ENCODE assay signal across 14 mouse cellular contexts in genomic region chr15:97315422-97315757, GRCm38 (mm10).
DNase-seq lines count a peak whose midpoint lies in the region; ATAC-seq lines count a peak whose summit lies in the region.
"Had no signal": no experiment of that assay in that cellular context is flagged by ENCODE, and none has a peak within 500 bp of the region (broad histone marks: within the 10 kb centered on the region; RNA-seq: fewer than 3 reads in every experiment).

No protein-coding gene starts in this region.

- peak overlapping the region; percentile 26; the same call in 1 of the 2 replicates for H3K4me2 ChIP-seq in hindbrain, embryonic 15.5 days
- no peak overlapping the region for H3K4me2 ChIP-seq in hindbrain, embryonic 12.5 days (replicated peaks)
- H3K4me2 ChIP-seq in neural tube, embryonic 14.5 days (ENCODE audit: low read depth, low read length), result no peak overlapping the region
- no peak overlapping the region for H3K4me2 ChIP-seq in forebrain, embryonic 15.5 days (replicated peaks)
- H3K4me2 ChIP-seq: heart, embryonic 13.5 days had no signal

- DNase-seq in neural tube, embryonic 10.5 days (ENCODE audit: extremely low spot score, low spot score), result no peak
- peak; percentile 40 to 53 for DNase-seq in layer of hippocampus, adult 8-10 months (ENCODE audit: low spot score in 2 of 2)
- DNase-seq in right cerebral cortex, postnatal 25 days, result peak; percentile 41
- DNase-seq: cerebellum, adult 18-20 months; thymus, postnatal 25 days had no signal

- no peak overlapping the region for H3K4me3 ChIP-seq in hindbrain, embryonic 15.5 days
- H3K4me3 ChIP-seq in hindbrain, embryonic 12.5 days, result no peak overlapping the region
- H3K4me3 ChIP-seq in neural tube, embryonic 14.5 days (ENCODE audit: low read depth, low read length), result no peak overlapping the region
- no peak overlapping the region for H3K4me3 ChIP-seq in forebrain, embryonic 15.5 days
- H3K4me3 ChIP-seq: heart, embryonic 13.5 days had no signal

- WGBS in hindbrain, embryonic 15.5 days, result 62% methylated on average over 9 of the region's 9 CpGs
- 79% methylated on average over 9 of the region's 9 CpGs for WGBS in hindbrain, embryonic 12.5 days
- 74% methylated on average over 9 of the region's 9 CpGs for WGBS in neural tube, embryonic 14.5 days
- 54% methylated on average over 9 of the region's 9 CpGs for WGBS in forebrain, embryonic 15.5 days

- peaks cover 15% of the 10 kb centered on the region for H3K4me1 ChIP-seq in hindbrain, embryonic 15.5 days (replicated peaks)
- H3K4me1 ChIP-seq in hindbrain, embryonic 12.5 days, result 0 out of 2 replicates have a peak, but pooled peaks cover 7% of the 10 kb centered on the region
- 0 out of 2 replicates have a peak, but pooled peaks cover 2% of the 10 kb centered on the region for H3K4me1 ChIP-seq in neural tube, embryonic 14.5 days (ENCODE audit: control insufficient read depth, insufficient read depth, low read length)
- H3K4me1 ChIP-seq in forebrain, embryonic 15.5 days, result peaks cover 4% of the 10 kb centered on the region; the same call in 1 of the 2 replicates

- H3K9me3 ChIP-seq in hindbrain, embryonic 15.5 days, result no peaks in the 10 kb centered on the region
- H3K9me3 ChIP-seq in hindbrain, embryonic 12.5 days (replicated peaks), result no peaks in the 10 kb centered on the region; the same call in 1 of the 2 replicates
- no peaks in the 10 kb centered on the region for H3K9me3 ChIP-seq in neural tube, embryonic 14.5 days (ENCODE audit: control insufficient read depth, low read length)
- H3K9me3 ChIP-seq in forebrain, embryonic 15.5 days, result no peaks in the 10 kb centered on the region
- H3K9me3 ChIP-seq: heart, embryonic 13.5 days had no signal

- H3K27ac ChIP-seq in hindbrain, embryonic 15.5 days (replicated peaks), result peak overlapping the region; percentile 56
- H3K27ac ChIP-seq in hindbrain, embryonic 12.5 days, result no peak overlapping the region
- peak overlapping the region; percentile 22; the same call in 1 of the 2 replicates for H3K27ac ChIP-seq in neural tube, embryonic 14.5 days (ENCODE audit: low read depth, low read length)
- H3K27ac ChIP-seq in forebrain, embryonic 15.5 days (replicated peaks), result no peak overlapping the region
- H3K27ac ChIP-seq: heart, embryonic 13.5 days had no signal

- H3K27me3 ChIP-seq in hindbrain, embryonic 15.5 days, result no peaks in the 10 kb centered on the region
- H3K27me3 ChIP-seq in hindbrain, embryonic 12.5 days, result no peaks in the 10 kb centered on the region
- no peaks in the 10 kb centered on the region for H3K27me3 ChIP-seq in neural tube, embryonic 14.5 days (ENCODE audit: control insufficient read depth, insufficient read depth, low read length)
- no peaks in the 10 kb centered on the region for H3K27me3 ChIP-seq in forebrain, embryonic 15.5 days
- H3K27me3 ChIP-seq: CH12.LX; heart, embryonic 13.5 days had no signal

- no peaks in the 10 kb centered on the region for H3K36me3 ChIP-seq in hindbrain, embryonic 15.5 days
- H3K36me3 ChIP-seq in hindbrain, embryonic 12.5 days, result no peaks in the 10 kb centered on the region
- no peaks in the 10 kb centered on the region for H3K36me3 ChIP-seq in neural tube, embryonic 14.5 days (ENCODE audit: control insufficient read depth, insufficient read depth, low read length)
- no peaks in the 10 kb centered on the region for H3K36me3 ChIP-seq in forebrain, embryonic 15.5 days
- H3K36me3 ChIP-seq: heart, embryonic 13.5 days had no signal

- ATAC-seq in hindbrain, embryonic 15.5 days (ENCODE audit: low FRiP score, low read depth), result no peak
- ATAC-seq in hindbrain, embryonic 12.5 days (ENCODE audit: low FRiP score), result no peak
- ATAC-seq in neural tube, embryonic 14.5 days (ENCODE audit: low read depth), result no peak
- no peak for ATAC-seq in forebrain, embryonic 15.5 days (replicated peaks)
- ATAC-seq in erythroid progenitor cell, adult 5-6 weeks (replicated peaks; ENCODE audit: low FRiP score, poor library complexity, severe bottlenecking), result no peak
- ATAC-seq: forebrain, embryonic 16.5 days; intestine, embryonic 16.5 days had no signal

- no peak overlapping the region for H3K9ac ChIP-seq in hindbrain, embryonic 15.5 days
- no peak overlapping the region for H3K9ac ChIP-seq in hindbrain, embryonic 12.5 days
- H3K9ac ChIP-seq in neural tube, embryonic 14.5 days (replicated peaks; ENCODE audit: low read depth, low read length), result no peak overlapping the region
- H3K9ac ChIP-seq in forebrain, embryonic 15.5 days (replicated peaks), result no peak overlapping the region
- H3K9ac ChIP-seq: heart, embryonic 13.5 days had no signal

Comparison
In these comparisons a context has a peak if more than half of its experiments do, and no peak if none do; other contexts are left out.
1. H3K27ac ChIP-seq: peak in hindbrain, embryonic 15.5 days (single experiment) and neural tube, embryonic 14.5 days (single experiment); none in hindbrain, embryonic 12.5 days (single experiment) and forebrain, embryonic 15.5 days (single experiment).